32 mouse cellular contexts compared by ENCODE assay signal in the genomic region with DNA sequence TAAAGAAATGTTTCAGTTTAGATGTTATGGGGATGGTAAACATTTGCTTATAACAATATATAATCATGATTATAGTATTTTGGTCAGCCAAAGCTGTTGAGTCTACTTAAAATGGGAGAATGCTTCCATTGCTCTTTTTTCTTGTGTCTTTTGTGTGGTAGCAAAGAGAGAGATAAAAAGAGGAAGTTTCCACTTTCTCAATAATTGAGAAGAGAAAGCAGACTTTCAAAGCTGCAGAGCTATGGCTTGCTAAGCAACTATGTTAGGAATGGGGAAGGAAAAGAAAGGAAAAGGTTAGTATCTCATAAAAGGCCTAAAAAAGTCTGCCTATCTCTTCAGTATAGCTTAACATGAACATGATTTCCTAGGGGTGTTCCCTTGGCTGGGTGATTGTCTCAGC.
DNase-seq lines count a peak whose midpoint lies in the region; ATAC-seq lines count a peak whose summit lies in the region.
"Had no signal": no experiment of that assay in that cellular context is flagged by ENCODE, and none has a peak within 500 bp of the region (broad histone marks: within the 10 kb centered on the region; RNA-seq: fewer than 3 reads in every experiment).

No protein-coding gene starts in this region.

- no peaks in the 10 kb centered on the region for H3K27me3 ChIP-seq in midbrain, embryonic 11.5 days (ENCODE audit: control insufficient read depth, insufficient read depth, low read length)
- H3K27me3 ChIP-seq in midbrain, embryonic 13.5 days, result no peaks in the 10 kb centered on the region
- no peaks in the 10 kb centered on the region for H3K27me3 ChIP-seq in liver, embryonic 11.5 days (replicated peaks; ENCODE audit: control insufficient read depth, insufficient read depth, low read length)
- H3K27me3 ChIP-seq: CH12.LX; embryonic facial prominence, embryonic 13.5 days; forebrain, embryonic 12.5 days; forebrain, embryonic 15.5 days; heart, embryonic 13.5 days; hindbrain, embryonic 12.5 days; hindbrain, embryonic 15.5 days had no signal

- no peak overlapping the region for H3K9ac ChIP-seq in midbrain, embryonic 11.5 days (ENCODE audit: low read length)
- H3K9ac ChIP-seq in midbrain, embryonic 13.5 days (replicated peaks), result no peak overlapping the region
- H3K9ac ChIP-seq in liver, embryonic 11.5 days (ENCODE audit: low read depth, low read length), result no peak overlapping the region
- H3K9ac ChIP-seq: embryonic facial prominence, embryonic 13.5 days; forebrain, embryonic 12.5 days; forebrain, embryonic 15.5 days; heart, embryonic 13.5 days; hindbrain, embryonic 12.5 days; hindbrain, embryonic 15.5 days had no signal

- H3K4me3 ChIP-seq in midbrain, embryonic 11.5 days (ENCODE audit: low read depth, low read length), result no peak overlapping the region
- no peak overlapping the region for H3K4me3 ChIP-seq in midbrain, embryonic 13.5 days (replicated peaks)
- H3K4me3 ChIP-seq in macrophage (ENCODE audit: inconsistent target), result no peak overlapping the region
- no peak overlapping the region for H3K4me3 ChIP-seq in liver, embryonic 11.5 days (ENCODE audit: low read depth, low read length)
- H3K4me3 ChIP-seq: embryonic facial prominence, embryonic 10.5 days; embryonic facial prominence, embryonic 13.5 days; erythroblast, embryonic 14.5 days; forebrain, embryonic 12.5 days; forebrain, embryonic 15.5 days; heart, adult 2 months; heart, embryonic 10.5 days; heart, embryonic 13.5 days; hindbrain, embryonic 12.5 days; hindbrain, embryonic 15.5 days had no signal

- no peaks in the 10 kb centered on the region for H3K4me1 ChIP-seq in midbrain, embryonic 11.5 days (ENCODE audit: control insufficient read depth, insufficient read depth, low read length)
- H3K4me1 ChIP-seq in midbrain, embryonic 13.5 days (replicated peaks), result no peaks in the 10 kb centered on the region
- no peaks in the 10 kb centered on the region for H3K4me1 ChIP-seq in liver, embryonic 11.5 days (replicated peaks; ENCODE audit: control insufficient read depth, insufficient read depth, low read length)
- H3K4me1 ChIP-seq: embryonic facial prominence, embryonic 13.5 days; forebrain, embryonic 12.5 days; forebrain, embryonic 15.5 days; heart, embryonic 10.5 days; heart, embryonic 13.5 days; hindbrain, embryonic 12.5 days; hindbrain, embryonic 15.5 days had no signal

- H3K9me3 ChIP-seq in midbrain, embryonic 11.5 days (ENCODE audit: control insufficient read depth, low read length), result no peaks in the 10 kb centered on the region
- no peaks in the 10 kb centered on the region for H3K9me3 ChIP-seq in midbrain, embryonic 13.5 days
- H3K9me3 ChIP-seq in liver, embryonic 11.5 days (ENCODE audit: control insufficient read depth, low read length), result no peaks in the 10 kb centered on the region
- H3K9me3 ChIP-seq: embryonic facial prominence, embryonic 10.5 days; embryonic facial prominence, embryonic 13.5 days; forebrain, embryonic 12.5 days; forebrain, embryonic 15.5 days; G1E; heart, embryonic 10.5 days; heart, embryonic 13.5 days; hindbrain, embryonic 12.5 days; hindbrain, embryonic 15.5 days had no signal

- no peaks in the 10 kb centered on the region for H3K79me2 ChIP-seq in macrophage (ENCODE audit: inconsistent target)

- intact Hi-C loops in gastrocnemius, postnatal 14 days (cut with DNase I; ENCODE audit: low total_unique reads), result no loop called here

- H3K27ac ChIP-seq in midbrain, embryonic 11.5 days (ENCODE audit: low read depth, low read length), result no peak overlapping the region
- no peak overlapping the region for H3K27ac ChIP-seq in midbrain, embryonic 13.5 days
- H3K27ac ChIP-seq in macrophage, result 0 out of 2 replicates have a peak overlapping the region, but pooled peaks have one; percentile 1
- H3K27ac ChIP-seq in liver, embryonic 11.5 days (ENCODE audit: low read depth, low read length), result no peak overlapping the region
- H3K27ac ChIP-seq: embryonic facial prominence, embryonic 10.5 days; embryonic facial prominence, embryonic 13.5 days; forebrain, embryonic 12.5 days; forebrain, embryonic 15.5 days; heart, adult 2 months; heart, embryonic 10.5 days; heart, embryonic 13.5 days; hindbrain, embryonic 12.5 days; hindbrain, embryonic 15.5 days had no signal

- peak; percentile 41 for DNase-seq in midbrain, embryonic 11.5 days (ENCODE audit: low spot score, missing footprints)
- no peak for DNase-seq in gastrocnemius, postnatal 14 days
- no peak for DNase-seq in lung, adult 18-20 months
- no peak for DNase-seq in adrenal gland, postnatal 25 days
- DNase-seq in liver, embryonic 11.5 days (ENCODE audit: low spot score), result no peak
- DNase-seq: adrenal gland, adult 8-10 months; adrenal gland, postnatal 36 days; B cell, adult 2 months; cerebellum, adult 11 months; cerebellum, adult 2 months; cerebellum, adult 9-11 months; cerebellum, postnatal 25 days; embryo, embryonic 11 days; gastrocnemius, postnatal 10 days; heart, adult 2 months; heart, postnatal 14 days; heart, postnatal 4 days had no signal

- H3K4me2 ChIP-seq in midbrain, embryonic 11.5 days, result no peak overlapping the region
- no peak overlapping the region for H3K4me2 ChIP-seq in midbrain, embryonic 13.5 days (replicated peaks)
- no peak overlapping the region for H3K4me2 ChIP-seq in liver, embryonic 11.5 days
- H3K4me2 ChIP-seq: embryonic facial prominence, embryonic 13.5 days; forebrain, embryonic 12.5 days; forebrain, embryonic 15.5 days; heart, embryonic 13.5 days; hindbrain, embryonic 12.5 days; hindbrain, embryonic 15.5 days had no signal

- no peaks in the 10 kb centered on the region for H3K36me3 ChIP-seq in midbrain, embryonic 11.5 days (ENCODE audit: control insufficient read depth, insufficient read depth, low read length)
- no peaks in the 10 kb centered on the region for H3K36me3 ChIP-seq in midbrain, embryonic 13.5 days
- no peaks in the 10 kb centered on the region for H3K36me3 ChIP-seq in macrophage (ENCODE audit: inconsistent target)
- no peaks in the 10 kb centered on the region for H3K36me3 ChIP-seq in liver, embryonic 11.5 days (ENCODE audit: control insufficient read depth, insufficient read depth, low read length)
- H3K36me3 ChIP-seq: embryonic facial prominence, embryonic 10.5 days; embryonic facial prominence, embryonic 13.5 days; forebrain, embryonic 12.5 days; forebrain, embryonic 15.5 days; G1E; heart, embryonic 10.5 days; heart, embryonic 13.5 days; hindbrain, embryonic 12.5 days; hindbrain, embryonic 15.5 days had no signal

- no peak for ATAC-seq in midbrain, embryonic 11.5 days (ENCODE audit: low FRiP score)
- no peak for ATAC-seq in midbrain, embryonic 13.5 days
- ATAC-seq in common myeloid progenitor, adult 5-6 weeks (replicated peaks; ENCODE audit: low read depth, poor library complexity, severe bottlenecking), result peak; percentile 56; the same call in 1 of the 2 replicates
- ATAC-seq in liver, embryonic 11.5 days (replicated peaks; ENCODE audit: low FRiP score), result no peak
- ATAC-seq: activated CD4-positive, CD25-positive, alpha-beta regulatory T cell, adult 4 months; forebrain, embryonic 15.5 days had no signal
